Mouse (Mus musculus) adrenal gland (tissue): ENCODE measurements around the gene Ptprf.

Experiments used
- intact Hi-C: fragments of 180-260 bp; cut with DNase I; formaldehyde crosslinking; loops from one replicate; pipeline ENCODE4 v1.15.1; 2025

Gene Ptprf

GRCm38 (mm10) chr4:118288531-118288930 is 2.7 kb downstream of the Ptprf start:
- intact Hi-C loops, result no loop called here

GRCm38 (mm10) chr4:118286202-118286601 is 5.0 kb downstream of the Ptprf start:
- intact Hi-C loops, result no loop called here

DNA sequence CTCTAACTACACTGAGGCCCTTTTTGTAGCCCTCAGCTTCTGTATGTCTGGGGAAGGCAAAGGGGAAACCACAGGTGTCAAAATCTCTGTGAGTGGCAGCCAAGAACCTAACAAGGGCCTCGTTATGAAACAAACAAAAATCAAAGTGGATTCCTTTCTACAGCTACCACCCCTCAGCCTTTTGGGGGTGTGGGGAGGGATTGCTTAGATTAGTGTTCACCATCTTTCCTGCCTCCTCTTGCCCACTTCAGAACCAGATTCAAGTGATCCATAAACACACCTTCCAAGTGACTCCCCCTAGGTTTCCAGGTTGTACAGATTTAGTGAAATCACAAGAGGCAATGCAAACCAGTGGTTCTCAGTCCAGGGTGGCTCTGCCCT is 9.0 kb downstream of the Ptprf start:
- intact Hi-C loops, result no loop called here

GRCm38 (mm10) chr4:118281444-118282181 is 9.6 kb downstream of the Ptprf start:
- intact Hi-C loops, result no loop called here

DNA sequence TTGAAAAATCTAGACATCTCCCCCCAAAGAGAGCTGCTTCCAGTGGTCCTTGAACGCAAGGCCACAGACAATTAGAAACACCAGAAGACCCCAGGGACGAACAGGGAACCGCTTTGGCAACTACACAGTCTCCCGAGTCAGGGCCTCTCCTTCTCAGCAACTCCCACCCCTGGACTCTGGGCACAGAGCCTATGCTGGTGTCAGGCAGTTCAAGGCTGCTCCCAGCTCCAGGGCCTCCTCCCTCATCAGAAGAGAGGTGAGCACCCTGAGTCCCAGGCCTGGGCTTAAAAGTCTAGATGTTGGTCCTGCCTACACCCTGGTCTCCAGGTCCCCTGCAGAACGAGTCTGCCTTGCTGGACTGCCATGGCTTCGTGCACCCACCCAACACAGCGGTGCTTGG is 10.7 kb downstream of the Ptprf start:
- intact Hi-C loops, result no loop called here

- intact Hi-C loops, result no loop called here
Measured at GRCm38 (mm10) chr4:118276520-118277232, 14.5 kb downstream of the Ptprf start.

DNA sequence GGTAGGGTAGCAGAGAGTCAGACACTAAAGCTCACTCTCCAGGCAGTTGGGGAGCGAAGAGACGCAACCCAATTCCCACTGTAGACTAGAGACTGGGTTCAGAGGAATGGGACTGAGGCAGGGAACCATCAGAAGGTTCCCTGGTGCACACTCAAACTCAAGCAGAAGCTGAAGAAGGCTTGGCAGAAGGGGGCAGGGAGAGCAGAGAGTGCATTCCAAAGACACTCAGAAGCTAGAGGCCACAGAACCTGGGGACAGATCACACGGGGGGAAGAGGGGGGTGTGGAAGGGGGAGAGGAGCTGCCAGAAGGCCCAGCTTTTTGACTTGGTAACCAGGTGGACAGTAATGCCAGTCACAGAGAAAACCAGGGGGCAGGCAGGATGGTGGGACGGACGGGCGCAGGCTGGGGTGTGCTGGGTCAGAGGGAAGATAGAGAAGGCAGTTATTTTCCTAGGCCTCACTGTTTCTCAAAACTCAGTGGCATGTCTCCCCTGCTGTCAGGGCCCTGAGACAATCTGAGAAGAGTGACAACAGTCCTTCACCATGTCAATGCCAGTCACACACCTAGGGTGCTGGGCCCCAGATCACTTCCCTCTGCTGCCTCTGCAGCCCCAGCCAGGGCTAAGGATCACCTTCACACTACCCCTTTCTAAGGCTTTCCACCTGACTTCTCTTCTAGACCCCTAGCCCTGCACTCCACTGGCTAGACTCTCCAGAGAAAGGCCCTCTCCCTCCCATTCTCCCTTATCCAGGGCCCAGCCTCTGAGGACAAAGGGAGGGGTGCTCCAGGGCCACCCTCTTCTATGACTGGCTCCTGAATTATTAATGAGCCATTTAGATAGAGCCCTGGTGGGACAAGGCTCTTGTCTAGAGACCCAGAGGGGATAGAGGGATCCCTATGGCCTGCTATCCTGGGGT is 15.3 kb downstream of the Ptprf start:
- intact Hi-C loops, result no loop called here

GRCm38 (mm10) chr4:118274521-118274920 is 16.7 kb downstream of the Ptprf start:
- intact Hi-C loops, result no loop called here

- intact Hi-C loops, result no loop called here
Measured at GRCm38 (mm10) chr4:118273998-118274397, 17.2 kb downstream of the Ptprf start.

DNA sequence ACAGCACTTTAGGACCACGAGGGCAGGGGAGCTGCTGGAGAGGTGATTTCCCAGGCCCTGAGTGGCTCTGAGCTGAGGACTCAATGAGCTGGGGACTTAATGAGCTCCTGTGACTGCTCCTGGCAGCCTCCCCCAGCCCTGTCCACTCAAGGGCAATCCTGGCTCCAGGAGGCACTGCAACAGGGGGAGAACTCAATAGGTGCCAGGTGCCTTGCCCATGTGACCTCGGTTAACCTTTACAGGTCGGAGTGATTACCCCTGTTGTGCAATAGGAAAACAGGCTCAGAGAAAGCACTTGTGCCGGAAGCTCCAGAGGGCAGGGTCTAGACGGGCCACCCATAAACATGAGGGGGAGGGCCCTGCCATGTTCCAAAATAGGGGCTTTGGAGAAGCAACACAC is 17.7 kb downstream of the Ptprf start:
- intact Hi-C loops, result no loop called here

- intact Hi-C loops, result no loop called here
Measured at GRCm38 (mm10) chr4:118272871-118273270, 18.3 kb downstream of the Ptprf start.

- intact Hi-C loops, result no loop called here
Measured at GRCm38 (mm10) chr4:118272258-118272657, 18.9 kb downstream of the Ptprf start.

DNA sequence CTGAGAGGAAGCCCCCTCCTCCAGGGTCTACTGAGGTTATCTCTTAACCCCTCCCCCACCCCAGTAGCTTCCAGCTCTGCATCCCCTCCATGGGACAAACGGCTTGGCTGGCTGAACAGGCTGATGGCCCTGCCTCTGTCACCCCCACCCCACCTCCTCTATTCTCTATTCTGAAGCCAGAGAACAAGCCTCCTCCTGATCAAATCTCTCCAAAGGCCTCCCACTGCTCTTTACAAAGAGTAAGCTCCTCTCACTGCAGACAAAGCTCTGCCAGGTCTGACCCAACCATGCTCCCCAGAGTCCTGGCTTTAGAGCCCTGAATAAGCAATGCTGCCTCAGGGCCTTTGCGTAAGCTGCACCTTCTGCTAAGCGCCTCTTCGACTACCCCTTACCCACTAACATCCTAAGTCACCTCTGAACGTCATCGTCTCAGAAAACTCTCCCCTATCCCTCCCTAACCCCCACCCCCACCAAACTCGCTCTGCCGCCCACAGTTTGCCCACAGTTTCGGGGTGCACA is 19.6 kb downstream of the Ptprf start:
- intact Hi-C loops, result no loop called here

GRCm38 (mm10) chr4:118270706-118271105 is 20.5 kb downstream of the Ptprf start:
- intact Hi-C loops, result no loop called here

DNA sequence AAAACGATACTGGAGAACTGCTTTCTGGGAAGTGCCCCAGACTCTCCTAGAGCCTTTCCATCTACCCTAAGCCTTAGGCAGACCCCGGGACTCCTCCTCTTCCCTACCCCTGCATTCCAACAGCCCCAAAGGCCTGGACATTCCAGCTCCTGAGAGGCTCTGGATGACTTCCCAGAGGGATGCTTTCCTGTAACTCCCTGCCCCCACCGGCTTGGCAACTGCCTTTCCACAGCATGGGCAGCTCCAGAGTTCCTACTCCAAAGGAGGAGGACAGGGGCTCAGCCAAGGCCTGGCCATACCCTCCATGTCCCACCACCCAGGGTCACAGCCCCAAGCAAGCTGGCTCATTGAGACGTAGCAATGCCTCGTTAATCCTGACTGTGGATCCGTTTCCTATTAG is 21.2 kb downstream of the Ptprf start:
- intact Hi-C loops, result no loop called here

GRCm38 (mm10) chr4:118268429-118269212 is 22.6 kb downstream of the Ptprf start:
- intact Hi-C loops, result no loop called here

DNA sequence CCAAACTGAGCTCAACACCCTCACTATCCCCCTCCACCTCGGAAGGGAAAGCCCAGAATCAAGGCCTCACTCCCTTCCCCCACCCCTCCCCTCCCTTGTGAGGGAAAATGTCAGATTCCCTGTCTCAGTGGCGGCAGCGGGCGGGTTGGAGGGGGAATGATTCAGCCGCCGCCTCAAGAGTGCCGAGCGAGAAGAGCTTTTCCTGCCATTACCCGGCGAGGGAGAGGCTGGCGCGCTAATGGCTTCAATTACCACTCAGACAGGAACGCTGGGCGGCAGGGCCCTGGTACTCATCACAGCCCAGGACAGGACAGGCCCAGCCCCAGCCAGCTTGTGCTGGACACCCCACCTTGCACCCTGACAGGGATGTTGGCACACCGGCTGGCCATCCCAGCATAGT is 25.6 kb downstream of the Ptprf start:
- intact Hi-C loops, result no loop called here

- intact Hi-C loops, result no loop called here
Measured at GRCm38 (mm10) chr4:118261771-118262473, 29.3 kb downstream of the Ptprf start.

DNA sequence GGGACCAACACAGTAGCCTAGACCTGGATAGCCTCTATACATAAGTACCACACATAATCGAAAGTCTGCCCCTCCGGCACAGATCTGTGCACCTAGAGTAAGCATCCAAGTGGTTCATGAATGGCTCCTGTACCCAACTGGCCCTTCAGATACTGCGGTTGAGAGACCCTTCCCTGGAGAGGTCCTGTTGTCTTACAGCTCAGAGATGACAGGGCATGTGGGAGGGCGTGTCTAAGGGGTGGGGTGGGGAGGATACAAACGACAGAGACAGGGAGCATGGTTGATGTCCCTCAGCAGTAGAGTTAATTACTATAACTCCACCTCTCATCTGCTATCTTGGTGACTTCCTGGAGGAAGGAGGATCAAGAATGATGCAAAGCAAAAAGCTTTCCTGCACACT is 29.9 kb downstream of the Ptprf start:
- intact Hi-C loops, result no loop called here

GRCm38 (mm10) chr4:118260551-118261267 is 30.5 kb downstream of the Ptprf start:
- intact Hi-C loops, result no loop called here
